Mouse (Mus musculus) right cerebral cortex, postnatal 25 days (tissue): ENCODE measurements around the gene Gm17079.
A peak's percentile ranks its signal among the peaks of the same experiment; 100 is the strongest.
"Not testable (repeated sequence)": the region's sequence is repeated elsewhere in the genome, so short reads cannot be mapped to it uniquely, and the experiment has no call there.

Source experiments
- DNase-seq: peaks from one replicate; pipeline ENCODE4 v3.0.0; 2022

Gm17079 gene

DNA sequence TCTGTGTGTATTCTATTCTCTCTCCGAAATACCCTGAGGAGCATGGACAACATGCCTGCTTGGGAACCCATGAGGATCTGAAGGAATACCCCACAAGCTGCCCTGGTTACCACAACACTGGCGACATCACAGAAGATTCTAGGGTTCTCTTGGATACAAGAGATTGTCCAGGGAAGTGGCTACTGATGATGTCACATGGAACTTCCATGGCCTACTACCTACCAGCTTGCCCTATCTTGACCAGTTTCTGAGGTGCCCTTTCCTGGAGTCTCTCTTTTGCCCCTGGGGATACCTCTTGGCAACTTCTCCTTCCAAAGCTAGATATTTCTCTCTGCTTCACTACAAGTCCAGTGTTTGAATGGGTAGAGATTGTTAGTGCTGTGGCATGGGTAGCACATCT lies at the start of gene Gm17079:
TSS of gene Gm17079 (minus strand) at position 101 of the 400 bp plus-strand sequence.
- not testable (repeated sequence) for DNase-seq

GRCm38 (mm10) chr14:51740347-51741170 lies 45.3 kb upstream of the Gm17079 start:
- DNase-seq: peak; percentile 5

DNA sequence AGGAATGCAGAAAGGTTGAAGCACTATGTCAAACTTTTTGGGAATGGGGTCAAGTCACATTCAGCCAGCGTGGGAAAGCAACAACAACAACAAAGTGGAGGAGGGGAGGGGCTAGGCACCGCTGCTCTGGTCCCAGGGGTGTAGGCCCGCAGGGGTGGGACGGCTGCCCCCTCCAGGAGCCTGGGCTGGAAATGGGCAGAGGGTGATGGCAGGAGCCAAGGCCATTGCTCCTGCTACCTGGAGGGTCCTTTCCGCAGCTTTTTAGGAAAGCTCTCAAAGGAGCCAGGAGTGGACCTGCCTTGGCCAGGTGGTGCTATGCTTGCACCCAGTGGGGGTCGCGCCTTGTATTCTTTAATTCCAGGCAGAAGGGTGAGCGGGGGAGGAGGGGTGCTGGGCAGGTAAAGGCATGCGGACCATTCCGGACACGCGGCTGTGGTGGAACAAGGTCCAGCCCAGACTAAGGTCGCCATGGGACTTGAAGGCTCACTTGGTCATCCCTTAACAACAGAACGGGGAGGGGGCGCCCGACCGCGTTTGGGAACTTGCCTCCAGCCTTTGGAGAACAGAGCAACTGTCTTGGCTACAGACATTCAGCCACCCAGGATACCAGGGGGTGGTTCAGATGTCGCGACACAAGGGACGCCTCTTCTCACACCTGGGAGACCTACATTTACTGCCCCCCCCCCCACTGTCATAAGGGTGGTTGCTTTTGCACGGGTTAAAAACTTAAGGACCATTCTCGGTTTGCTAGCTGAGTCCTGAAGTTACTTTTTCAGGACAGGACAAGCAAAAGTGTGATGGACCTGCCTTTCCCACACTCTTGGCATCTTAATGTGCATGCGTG lies 44.1 kb upstream of the Gm17079 start:
- DNase-seq: no peak

- peak; percentile 13 for DNase-seq
Measured at GRCm38 (mm10) chr14:51738411-51739149, 43.3 kb upstream of the Gm17079 start.

GRCm38 (mm10) chr14:51737967-51738366 lies 42.7 kb upstream of the Gm17079 start:
- no peak for DNase-seq

- no peak for DNase-seq
Measured at GRCm38 (mm10) chr14:51717083-51717482, 21.8 kb upstream of the Gm17079 start, which contains the start of gene Gm5800. Gene Gm5800, minus strand, starts transcription at chr14:51717183.

DNA sequence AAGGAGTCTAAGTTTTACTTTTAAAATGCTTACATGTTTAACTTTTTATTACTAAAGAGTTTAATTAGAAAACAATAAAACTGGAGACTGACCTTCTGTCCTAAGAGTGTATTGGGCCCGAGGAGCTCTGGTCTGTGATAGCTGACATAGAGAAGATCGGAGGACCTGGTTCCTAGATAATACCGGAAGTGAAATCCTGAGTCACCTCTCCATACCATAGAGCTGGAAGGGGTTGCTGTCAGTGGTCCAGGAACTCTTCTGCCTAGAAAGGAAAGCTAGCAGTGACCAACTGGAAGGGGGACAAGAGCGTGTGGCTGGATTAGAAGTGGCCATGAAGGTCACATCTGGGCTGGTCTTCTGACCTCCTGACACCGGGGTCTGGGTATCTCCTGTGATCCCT lies 18.0 kb downstream of the Gm17079 start:
- no peak for DNase-seq
